Mouse (Mus musculus): Measurements from ENCODE around the gene Amigo3. TPM values are rescaled to one million over a fixed set of nuclear protein-coding genes. Genes with fewer than 3 reads are reported as not detected.

Amigo3 gene
- polyA plus RNA-seq, 1 experiment, result 12.0 TPM

DNA sequence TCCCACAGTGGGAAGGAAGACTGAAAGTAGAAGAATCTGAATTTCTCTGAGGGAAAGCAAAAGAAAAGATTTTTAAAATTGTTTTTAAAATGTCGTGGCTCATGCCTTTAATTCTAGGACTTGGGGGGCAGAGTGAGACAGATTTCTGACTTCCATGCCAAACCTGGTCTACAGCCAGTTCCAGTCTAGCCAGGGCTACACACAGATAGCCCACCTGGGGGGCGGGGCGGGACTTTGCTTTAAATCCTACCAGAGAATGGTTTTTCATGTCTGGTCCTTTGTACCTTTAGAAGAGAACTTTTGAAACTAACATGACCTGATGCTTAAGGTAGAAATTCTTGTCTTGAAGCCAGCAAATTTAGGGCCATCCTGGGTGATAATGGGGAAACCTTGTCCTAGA, 29.7 kb upstream of the Amigo3 start:
- Histone ChIP-seq H3K4me1 (ENCODE audit: control insufficient read depth, insufficient read depth, insufficient read length, low read length) (peaks cover 2% of the 10 kb centered on the region; the same call in 1 of the 2 replicates), H3K36me3 (ENCODE audit: control insufficient read depth, insufficient read depth, low read length) (peaks cover 24% of the 10 kb centered on the region), H3K27me3 (ENCODE audit: control insufficient read depth, insufficient read depth, low read length) (no peaks in the 10 kb centered on the region), H3K4me3 (ENCODE audit: low read depth, low read length) (no peak overlapping the region), H3K27ac (ENCODE audit: insufficient read depth, low read depth, low read length) (no peak overlapping the region)
- TF ChIP-seq CTCF (IDR thresholded peaks at IDR 0.05; ENCODE audit: extremely low read depth, insufficient read length, insufficient replicate concordance, low read depth, low read length), result no peak
- no peak for TF ChIP-seq POLR2A (IDR thresholded peaks at IDR 0.05; ENCODE audit: low read depth, low read length)
- 85% methylated on average over 3 of the region's 3 CpGs for WGBS

DNA sequence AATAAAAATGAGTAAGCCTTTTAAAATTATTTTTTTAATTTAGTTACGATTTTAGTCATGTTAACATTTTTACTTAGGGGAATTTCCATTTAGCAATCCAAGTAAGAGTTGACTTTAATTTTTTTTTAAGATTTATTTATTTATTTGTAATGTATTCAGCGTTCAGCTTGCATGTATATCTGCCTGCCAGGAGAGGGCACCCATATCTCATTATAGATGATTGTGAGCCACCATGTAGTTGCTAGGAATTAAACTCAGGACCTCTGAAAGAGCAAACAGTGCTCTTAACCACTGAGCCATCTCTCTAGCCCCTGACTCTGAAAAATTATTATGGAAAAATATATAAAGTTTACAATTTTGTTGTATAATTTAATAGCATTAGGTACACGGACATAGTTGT, 26.4 kb upstream of the Amigo3 start:
- Histone ChIP-seq H3K27ac (ENCODE audit: insufficient read depth, low read depth, low read length) (no peak overlapping the region), H3K4me3 (ENCODE audit: low read depth, low read length) (no peak overlapping the region), H3K36me3 (ENCODE audit: control insufficient read depth, insufficient read depth, low read length) (peaks cover 36% of the 10 kb centered on the region), H3K27me3 (ENCODE audit: control insufficient read depth, insufficient read depth, low read length) (no peaks in the 10 kb centered on the region), H3K4me1 (ENCODE audit: control insufficient read depth, insufficient read depth, insufficient read length, low read length) (peaks cover 2% of the 10 kb centered on the region; the same call in 1 of the 2 replicates)
- TF ChIP-seq POLR2A (IDR thresholded peaks at IDR 0.05; ENCODE audit: low read depth, low read length), result no peak
- no peak for TF ChIP-seq CTCF (IDR thresholded peaks at IDR 0.05; ENCODE audit: extremely low read depth, insufficient read length, insufficient replicate concordance, low read depth, low read length)
- 84% methylated on average over 3 of the region's 3 CpGs for WGBS

GRCm38 (mm10) chr9:108027867-108028266, 25.1 kb upstream of the Amigo3 start:
- H3K4me1 ChIP-seq (ENCODE audit: control insufficient read depth, insufficient read depth, insufficient read length, low read length), result peaks cover 2% of the 10 kb centered on the region; the same call in 1 of the 2 replicates
- no peak overlapping the region for H3K27ac ChIP-seq (ENCODE audit: insufficient read depth, low read depth, low read length)
- peaks cover 46% of the 10 kb centered on the region for H3K36me3 ChIP-seq (ENCODE audit: control insufficient read depth, insufficient read depth, low read length)
- 96% methylated on average over 3 of the region's 3 CpGs for WGBS
- no peak overlapping the region for H3K4me3 ChIP-seq (ENCODE audit: low read depth, low read length)
- no peaks in the 10 kb centered on the region for H3K27me3 ChIP-seq (ENCODE audit: control insufficient read depth, insufficient read depth, low read length)
- TF ChIP-seq CTCF (IDR thresholded peaks at IDR 0.05; ENCODE audit: extremely low read depth, insufficient read length, insufficient replicate concordance, low read depth, low read length) (no peak), POLR2A (IDR thresholded peaks at IDR 0.05; ENCODE audit: low read depth, low read length) (no peak)

- H3K4me1 ChIP-seq (ENCODE audit: control insufficient read depth, insufficient read depth, insufficient read length, low read length), result peaks cover 18% of the 10 kb centered on the region; the same call in 1 of the 2 replicates
- H3K36me3 ChIP-seq (ENCODE audit: control insufficient read depth, insufficient read depth, low read length), result peaks cover 39% of the 10 kb centered on the region
- no peak overlapping the region for H3K4me3 ChIP-seq (ENCODE audit: low read depth, low read length)
- WGBS, result 88% methylated on average over 5 of the region's 5 CpGs
- H3K27ac ChIP-seq (ENCODE audit: insufficient read depth, low read depth, low read length), result no peak overlapping the region
- no peak for TF ChIP-seq POLR2A (IDR thresholded peaks at IDR 0.05; ENCODE audit: low read depth, low read length)
- TF ChIP-seq CTCF (IDR thresholded peaks at IDR 0.05; ENCODE audit: extremely low read depth, insufficient read length, insufficient replicate concordance, low read depth, low read length), result no peak
- no peaks in the 10 kb centered on the region for H3K27me3 ChIP-seq (ENCODE audit: control insufficient read depth, insufficient read depth, low read length)
Measured at GRCm38 (mm10) chr9:108032126-108032525, 20.8 kb upstream of the Amigo3 start.

DNA sequence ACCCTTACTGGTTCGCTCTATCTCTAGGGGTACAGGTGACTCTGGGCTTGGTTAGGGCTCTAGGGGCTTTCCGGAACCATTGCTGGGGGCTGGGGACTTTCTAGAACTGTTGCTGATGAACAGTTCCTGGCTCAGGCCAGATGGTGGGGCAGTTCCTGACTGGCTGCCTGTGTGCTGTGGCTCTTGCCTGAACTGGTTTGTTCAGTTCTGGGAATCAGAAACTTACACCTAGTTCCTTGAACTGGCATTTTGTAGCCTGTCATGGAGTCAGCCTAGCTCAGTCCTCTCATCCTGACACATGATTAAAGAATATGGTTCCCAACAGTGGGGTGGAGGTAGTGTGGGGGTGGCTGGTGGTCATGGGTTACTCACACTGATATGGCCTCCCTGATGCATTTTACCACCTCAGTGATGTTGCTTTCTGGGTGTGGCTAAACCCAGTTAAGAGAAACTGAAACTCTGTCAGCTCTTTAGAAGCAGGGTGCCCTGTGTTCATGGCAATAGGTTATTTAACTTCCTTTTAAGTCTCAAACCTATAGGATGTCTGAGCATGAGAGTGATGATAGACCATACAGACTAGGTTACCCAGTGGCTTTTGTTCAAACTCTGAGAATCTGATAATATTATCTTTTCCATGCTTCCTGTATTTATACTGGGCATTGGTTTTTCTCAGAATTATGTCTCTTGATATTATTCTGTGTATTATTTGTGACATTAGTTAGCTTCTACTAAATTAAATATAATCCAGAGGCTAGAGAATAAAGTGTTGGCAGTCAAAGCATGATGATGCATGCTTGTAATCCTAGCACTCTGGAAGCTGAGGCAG, 17.4 kb upstream of the Amigo3 start:
- no peak overlapping the region for H3K4me3 ChIP-seq (ENCODE audit: low read depth, low read length)
- H3K36me3 ChIP-seq (ENCODE audit: control insufficient read depth, insufficient read depth, low read length), result peaks cover 32% of the 10 kb centered on the region
- H3K4me1 ChIP-seq (ENCODE audit: control insufficient read depth, insufficient read depth, insufficient read length, low read length), result peaks cover 20% of the 10 kb centered on the region; the same call in 1 of the 2 replicates
- no peaks in the 10 kb centered on the region for H3K27me3 ChIP-seq (ENCODE audit: control insufficient read depth, insufficient read depth, low read length)
- 44% methylated on average over 2 of the region's 2 CpGs for WGBS
- peak overlapping the region; percentile 67 for H3K27ac ChIP-seq (ENCODE audit: insufficient read depth, low read depth, low read length)
- TF ChIP-seq POLR2A (IDR thresholded peaks at IDR 0.05; ENCODE audit: low read depth, low read length) (no peak), CTCF (IDR thresholded peaks at IDR 0.05; ENCODE audit: extremely low read depth, insufficient read length, insufficient replicate concordance, low read depth, low read length) (peak; percentile 21; the same call in 1 of the 2 replicates)

DNA sequence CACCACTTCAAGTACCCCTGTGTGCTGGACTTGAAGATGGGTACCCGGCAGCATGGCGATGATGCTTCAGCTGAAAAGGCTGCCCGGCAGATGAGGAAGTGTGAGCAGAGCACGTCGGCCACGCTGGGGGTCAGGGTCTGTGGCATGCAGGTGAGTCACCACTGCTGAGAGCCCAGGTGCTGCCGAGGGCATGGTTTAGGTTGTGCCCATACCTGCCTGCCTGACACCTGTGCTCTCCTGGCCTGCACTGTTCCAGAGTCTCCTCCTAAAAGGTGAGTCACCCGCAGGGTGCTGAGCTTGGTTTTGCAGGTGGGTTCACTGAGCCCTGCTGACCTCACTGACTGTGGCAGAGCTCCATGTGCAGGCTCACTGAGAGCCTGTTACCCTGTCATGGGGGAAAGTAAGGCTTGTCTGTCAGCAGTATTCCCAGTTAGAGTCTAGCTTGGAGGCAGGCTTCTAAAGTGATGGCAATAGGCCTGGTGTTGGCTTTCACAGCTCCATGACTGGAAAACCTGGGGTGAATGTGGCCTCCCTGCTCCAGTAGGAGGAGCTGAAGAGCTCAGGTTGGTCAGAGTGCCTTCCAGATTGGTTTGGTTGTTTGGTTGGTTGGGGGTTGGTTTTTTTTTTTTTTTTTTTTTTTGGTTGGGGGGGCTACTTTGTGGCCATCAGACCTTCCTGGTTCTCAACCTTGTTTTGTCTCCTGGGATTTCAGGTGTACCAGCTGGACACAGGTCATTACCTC, 8.0 kb upstream of the Amigo3 start:
- TF ChIP-seq CTCF (IDR thresholded peaks at IDR 0.05; ENCODE audit: extremely low read depth, insufficient read length, insufficient replicate concordance, low read depth, low read length) (no peak), POLR2A (IDR thresholded peaks at IDR 0.05; ENCODE audit: low read depth, low read length) (no peak)
- Histone ChIP-seq H3K4me1 (ENCODE audit: control insufficient read depth, insufficient read depth, insufficient read length, low read length) (peaks cover 13% of the 10 kb centered on the region), H3K4me3 (ENCODE audit: low read depth, low read length) (no peak overlapping the region), H3K27me3 (ENCODE audit: control insufficient read depth, insufficient read depth, low read length) (no peaks in the 10 kb centered on the region), H3K36me3 (ENCODE audit: control insufficient read depth, insufficient read depth, low read length) (peaks cover 36% of the 10 kb centered on the region), H3K27ac (ENCODE audit: insufficient read depth, low read depth, low read length) (no peak overlapping the region)
- WGBS, result 92% methylated on average over 8 of the region's 8 CpGs

DNA sequence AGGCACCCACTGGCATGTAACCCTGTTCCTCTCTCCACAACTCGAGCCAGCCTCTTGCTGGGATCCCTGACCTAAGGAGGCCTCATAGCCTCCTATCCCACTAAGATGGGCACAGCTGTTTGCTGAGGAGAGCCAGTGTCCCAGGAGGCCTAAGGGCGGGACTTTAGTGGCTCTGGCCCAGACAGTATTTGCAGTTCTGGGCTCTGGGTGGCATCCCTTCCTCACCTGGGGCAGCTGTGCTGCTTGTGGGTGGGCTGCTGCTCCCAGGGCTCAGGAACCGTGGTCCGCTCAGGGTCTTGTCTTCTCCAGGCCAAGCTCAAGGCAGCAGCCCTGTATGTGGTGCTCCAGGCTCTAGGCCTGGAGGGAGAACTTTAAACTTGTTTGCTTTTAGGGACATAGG, 6.4 kb upstream of the Amigo3 start:
- H3K4me1 ChIP-seq (ENCODE audit: control insufficient read depth, insufficient read depth, insufficient read length, low read length), result peaks cover 15% of the 10 kb centered on the region
- no peak overlapping the region for H3K27ac ChIP-seq (ENCODE audit: insufficient read depth, low read depth, low read length)
- 92% methylated on average over 4 of the region's 4 CpGs for WGBS
- H3K27me3 ChIP-seq (ENCODE audit: control insufficient read depth, insufficient read depth, low read length), result no peaks in the 10 kb centered on the region
- H3K4me3 ChIP-seq (ENCODE audit: low read depth, low read length), result no peak overlapping the region
- TF ChIP-seq CTCF (IDR thresholded peaks at IDR 0.05; ENCODE audit: extremely low read depth, insufficient read length, insufficient replicate concordance, low read depth, low read length) (no peak), POLR2A (IDR thresholded peaks at IDR 0.05; ENCODE audit: low read depth, low read length) (no peak)
- H3K36me3 ChIP-seq (ENCODE audit: control insufficient read depth, insufficient read depth, low read length), result peaks cover 40% of the 10 kb centered on the region

Measured in small intestine, adult 2 months (tissue).